Mouse (Mus musculus): ENCODE measurements around the gene Mx1. TPM values are rescaled to one million over a fixed set of nuclear protein-coding genes. Genes with fewer than 3 reads are reported as not detected.

The Mx1 gene
- polyA plus RNA-seq, 1 experiment: 0.81 TPM

GRCm38 (mm10) chr16:97447386-97447785 is 15.3 kb downstream of the Mx1 start:
- Histone ChIP-seq H3K27ac (ENCODE audit: control insufficient read depth, insufficient read depth, low read depth, low read length) (no peak overlapping the region), H3K27me3 (ENCODE audit: control insufficient read depth, insufficient read depth, low read length) (no peaks in the 10 kb centered on the region), H3K4me1 (ENCODE audit: control insufficient read depth, insufficient read depth, low read length) (no peaks in the 10 kb centered on the region), H3K36me3 (ENCODE audit: control insufficient read depth, insufficient read depth, low read length) (no peaks in the 10 kb centered on the region), H3K4me3 (ENCODE audit: control insufficient read depth, low read depth, low read length) (no peak overlapping the region)
- TF ChIP-seq POLR2A (IDR thresholded peaks at IDR 0.05; ENCODE audit: control insufficient read depth, low read depth, low read length) (no peak), CTCF (IDR thresholded peaks at IDR 0.05; ENCODE audit: control insufficient read depth, insufficient read depth, insufficient replicate concordance, low read depth, low read length) (no peak)

- Histone ChIP-seq H3K27me3 (ENCODE audit: control insufficient read depth, insufficient read depth, low read length) (no peaks in the 10 kb centered on the region), H3K4me3 (ENCODE audit: control insufficient read depth, low read depth, low read length) (no peak overlapping the region), H3K36me3 (ENCODE audit: control insufficient read depth, insufficient read depth, low read length) (no peaks in the 10 kb centered on the region), H3K27ac (ENCODE audit: control insufficient read depth, insufficient read depth, low read depth, low read length) (no peak overlapping the region), H3K4me1 (ENCODE audit: control insufficient read depth, insufficient read depth, low read length) (no peaks in the 10 kb centered on the region)
- TF ChIP-seq CTCF (IDR thresholded peaks at IDR 0.05; ENCODE audit: control insufficient read depth, insufficient read depth, insufficient replicate concordance, low read depth, low read length): peak; percentile 33; the same call in 1 of the 2 replicates
- no peak for TF ChIP-seq POLR2A (IDR thresholded peaks at IDR 0.05; ENCODE audit: control insufficient read depth, low read depth, low read length)
These were observed 18.9 kb downstream of the Mx1 start for GRCm38 (mm10) chr16:97443670-97444263.

- H3K27me3 ChIP-seq (ENCODE audit: control insufficient read depth, insufficient read depth, low read length): no peaks in the 10 kb centered on the region
- H3K4me1 ChIP-seq (ENCODE audit: control insufficient read depth, insufficient read depth, low read length): no peaks in the 10 kb centered on the region
- H3K27ac ChIP-seq (ENCODE audit: control insufficient read depth, insufficient read depth, low read depth, low read length): no peak overlapping the region
- no peaks in the 10 kb centered on the region for H3K36me3 ChIP-seq (ENCODE audit: control insufficient read depth, insufficient read depth, low read length)
- no peak overlapping the region for H3K4me3 ChIP-seq (ENCODE audit: control insufficient read depth, low read depth, low read length)
- TF ChIP-seq CTCF (IDR thresholded peaks at IDR 0.05; ENCODE audit: control insufficient read depth, insufficient read depth, insufficient replicate concordance, low read depth, low read length): no peak
- no peak for TF ChIP-seq POLR2A (IDR thresholded peaks at IDR 0.05; ENCODE audit: control insufficient read depth, low read depth, low read length)
These were observed 20.7 kb downstream of the Mx1 start for GRCm38 (mm10) chr16:97441967-97442366.

- no peaks in the 10 kb centered on the region for H3K27me3 ChIP-seq (ENCODE audit: control insufficient read depth, insufficient read depth, low read length)
- no peak overlapping the region for H3K4me3 ChIP-seq (ENCODE audit: control insufficient read depth, low read depth, low read length)
- H3K27ac ChIP-seq (ENCODE audit: control insufficient read depth, insufficient read depth, low read depth, low read length): no peak overlapping the region
- no peaks in the 10 kb centered on the region for H3K36me3 ChIP-seq (ENCODE audit: control insufficient read depth, insufficient read depth, low read length)
- TF ChIP-seq POLR2A (IDR thresholded peaks at IDR 0.05; ENCODE audit: control insufficient read depth, low read depth, low read length): no peak
- TF ChIP-seq CTCF (IDR thresholded peaks at IDR 0.05; ENCODE audit: control insufficient read depth, insufficient read depth, insufficient replicate concordance, low read depth, low read length): no peak
- no peaks in the 10 kb centered on the region for H3K4me1 ChIP-seq (ENCODE audit: control insufficient read depth, insufficient read depth, low read length)
These were observed 24.5 kb downstream of the Mx1 start for GRCm38 (mm10) chr16:97438191-97438590.

- Histone ChIP-seq H3K36me3 (ENCODE audit: control insufficient read depth, insufficient read depth, low read length) (no peaks in the 10 kb centered on the region), H3K27ac (ENCODE audit: control insufficient read depth, insufficient read depth, low read depth, low read length) (no peak overlapping the region), H3K4me1 (ENCODE audit: control insufficient read depth, insufficient read depth, low read length) (no peaks in the 10 kb centered on the region), H3K27me3 (ENCODE audit: control insufficient read depth, insufficient read depth, low read length) (no peaks in the 10 kb centered on the region), H3K4me3 (ENCODE audit: control insufficient read depth, low read depth, low read length) (no peak overlapping the region)
- TF ChIP-seq POLR2A (IDR thresholded peaks at IDR 0.05; ENCODE audit: control insufficient read depth, low read depth, low read length) (no peak), CTCF (IDR thresholded peaks at IDR 0.05; ENCODE audit: control insufficient read depth, insufficient read depth, insufficient replicate concordance, low read depth, low read length) (no peak)
These were observed 25.2 kb downstream of the Mx1 start for GRCm38 (mm10) chr16:97437448-97438056.

GRCm38 (mm10) chr16:97434206-97434605 is 28.5 kb downstream of the Mx1 start:
- Histone ChIP-seq H3K36me3 (ENCODE audit: control insufficient read depth, insufficient read depth, low read length) (no peaks in the 10 kb centered on the region), H3K27ac (ENCODE audit: control insufficient read depth, insufficient read depth, low read depth, low read length) (no peak overlapping the region), H3K4me1 (ENCODE audit: control insufficient read depth, insufficient read depth, low read length) (no peaks in the 10 kb centered on the region), H3K4me3 (ENCODE audit: control insufficient read depth, low read depth, low read length) (no peak overlapping the region), H3K27me3 (ENCODE audit: control insufficient read depth, insufficient read depth, low read length) (no peaks in the 10 kb centered on the region)
- TF ChIP-seq CTCF (IDR thresholded peaks at IDR 0.05; ENCODE audit: control insufficient read depth, insufficient read depth, insufficient replicate concordance, low read depth, low read length) (no peak), POLR2A (IDR thresholded peaks at IDR 0.05; ENCODE audit: control insufficient read depth, low read depth, low read length) (no peak)

- no peak overlapping the region for H3K4me3 ChIP-seq (ENCODE audit: control insufficient read depth, low read depth, low read length)
- no peaks in the 10 kb centered on the region for H3K36me3 ChIP-seq (ENCODE audit: control insufficient read depth, insufficient read depth, low read length)
- no peaks in the 10 kb centered on the region for H3K4me1 ChIP-seq (ENCODE audit: control insufficient read depth, insufficient read depth, low read length)
- H3K27ac ChIP-seq (ENCODE audit: control insufficient read depth, insufficient read depth, low read depth, low read length): no peak overlapping the region
- TF ChIP-seq POLR2A (IDR thresholded peaks at IDR 0.05; ENCODE audit: control insufficient read depth, low read depth, low read length) (no peak), CTCF (IDR thresholded peaks at IDR 0.05; ENCODE audit: control insufficient read depth, insufficient read depth, insufficient replicate concordance, low read depth, low read length) (no peak)
- H3K27me3 ChIP-seq (ENCODE audit: control insufficient read depth, insufficient read depth, low read length): no peaks in the 10 kb centered on the region
These were observed 31.4 kb downstream of the Mx1 start for GRCm38 (mm10) chr16:97431328-97431727.

All from testis, adult 2 months (tissue).